Mouse (Mus musculus): ENCODE data around the gene Syne1.

Syne1 gene

GRCm38 (mm10) chr10:5295291-5295891 lies 255.9 kb downstream of the Syne1 start:
- DNase-seq (ENCODE audit: low read depth): no peak

DNA sequence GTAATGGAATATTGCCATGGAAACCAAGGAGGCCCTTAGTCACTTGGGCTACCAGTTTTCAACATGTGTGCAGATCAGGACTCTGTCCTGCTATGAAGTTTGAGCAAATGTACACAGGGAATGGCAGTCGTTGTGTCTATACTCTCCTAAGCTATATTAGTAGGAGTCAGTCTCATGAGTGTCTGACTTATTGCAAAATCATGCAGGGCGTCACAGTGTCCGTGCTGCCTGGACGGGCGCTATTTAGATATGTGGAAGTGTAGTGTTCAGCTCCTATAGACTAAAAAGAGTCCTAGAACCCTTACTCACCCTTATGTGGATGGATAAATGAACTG lies 261.7 kb downstream of the Syne1 start:
- no peak for DNase-seq (ENCODE audit: low read depth)

DNA sequence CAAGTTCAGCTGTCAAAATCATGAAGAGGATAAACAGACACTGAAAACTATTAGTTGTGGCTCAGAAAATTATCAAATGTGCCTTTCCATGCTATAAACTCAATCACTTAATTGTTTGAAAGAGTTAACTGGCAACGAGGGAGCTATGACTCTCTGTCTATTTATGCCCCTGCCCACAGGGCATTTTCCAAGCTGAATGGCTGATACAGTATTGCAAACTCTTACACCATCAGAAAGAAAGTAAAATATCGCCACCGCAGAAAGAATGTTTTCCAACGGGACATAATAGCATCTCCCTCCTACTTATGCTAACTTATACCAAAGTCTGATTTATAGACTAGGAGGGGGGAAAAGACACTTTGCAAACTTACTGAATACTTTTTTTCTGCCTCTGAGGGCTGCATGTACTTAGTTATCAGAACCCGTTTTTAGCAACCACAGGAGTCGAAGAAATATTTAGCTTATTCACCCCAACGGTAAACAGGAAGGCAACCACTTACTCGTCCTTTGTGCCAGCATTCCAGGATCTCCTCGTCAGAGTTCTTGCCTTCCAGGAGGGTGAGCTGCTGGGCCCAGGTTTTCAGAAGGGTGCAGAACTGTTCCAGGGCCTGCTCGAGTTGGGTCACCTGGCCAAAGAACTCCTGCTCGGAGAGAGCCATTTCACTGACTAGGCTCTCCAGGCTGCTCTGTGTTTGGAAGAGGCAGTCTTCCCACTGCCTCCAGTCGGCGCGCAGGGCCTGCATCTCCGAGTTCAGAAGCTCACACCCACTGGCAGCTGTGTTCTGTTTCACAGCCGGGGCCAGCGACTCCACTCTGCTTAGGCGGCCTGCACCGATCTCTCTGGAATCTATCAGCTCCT lies 262.3 kb downstream of the Syne1 start:
- DNase-seq (ENCODE audit: low read depth): no peak

DNA sequence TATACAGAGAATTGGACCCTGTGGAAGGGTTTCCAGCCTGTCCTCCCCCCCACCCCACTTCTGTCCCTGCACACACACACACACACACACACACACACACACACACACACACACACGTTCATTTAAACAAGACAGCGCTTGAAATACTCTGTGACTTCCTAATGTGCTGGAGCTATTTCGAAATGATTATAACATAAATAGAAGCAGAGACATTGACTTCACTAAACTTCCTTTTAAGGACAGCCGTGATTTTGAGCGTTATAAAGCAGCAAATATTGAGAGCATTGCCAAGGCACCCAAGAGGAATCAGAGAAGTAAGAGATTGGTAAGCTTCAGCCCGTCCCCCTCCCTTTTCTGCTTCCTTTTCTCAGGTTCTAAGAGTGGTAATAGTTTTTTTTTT lies 263.0 kb downstream of the Syne1 start:
- DNase-seq (ENCODE audit: low read depth): no peak

DNA sequence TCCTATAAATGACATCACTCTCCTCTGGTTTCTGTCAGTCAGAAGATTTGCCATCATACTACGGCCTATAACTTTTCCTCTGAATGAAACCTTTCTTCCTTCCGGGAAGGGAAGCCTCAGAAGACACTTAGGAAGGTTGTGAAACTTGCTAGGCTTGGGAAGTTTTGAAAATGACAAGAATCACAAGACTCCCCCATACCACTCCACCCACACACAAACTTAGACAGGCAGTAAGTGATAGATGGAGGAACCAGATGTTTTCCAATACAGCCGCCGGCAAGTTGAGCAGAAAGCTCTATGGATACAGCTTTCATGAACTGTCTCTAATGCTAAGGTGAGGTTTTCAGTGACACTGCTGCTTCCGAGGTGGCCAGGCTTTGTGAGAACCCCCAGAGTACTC lies 275.5 kb downstream of the Syne1 start:
- DNase-seq (ENCODE audit: low read depth): no peak

- DNase-seq (ENCODE audit: low read depth): no peak
Measured at GRCm38 (mm10) chr10:5270641-5271040, 280.6 kb downstream of the Syne1 start.

GRCm38 (mm10) chr10:5264418-5264817 lies 286.9 kb downstream of the Syne1 start:
- DNase-seq (ENCODE audit: low read depth): no peak

DNA sequence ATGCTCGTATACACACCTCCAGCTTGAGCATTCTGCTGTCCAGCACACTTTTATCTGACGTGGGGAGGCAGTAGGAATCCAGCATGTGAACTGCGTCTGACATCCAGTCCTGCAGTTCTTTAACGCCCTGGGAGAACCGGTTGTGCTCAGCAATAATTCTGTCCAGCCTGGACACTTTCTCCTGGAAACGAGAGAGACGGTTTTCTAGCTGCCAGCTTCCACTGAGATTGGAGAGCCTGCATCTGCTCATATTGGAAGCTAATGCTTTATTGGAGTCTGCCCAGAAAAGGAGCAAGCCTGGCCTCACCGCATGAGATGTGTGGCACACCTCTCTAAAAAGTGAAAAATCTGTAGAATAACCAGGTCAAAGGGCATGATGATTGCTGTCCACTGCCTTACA lies 288.6 kb downstream of the Syne1 start:
- DNase-seq (ENCODE audit: low read depth): no peak

DNA sequence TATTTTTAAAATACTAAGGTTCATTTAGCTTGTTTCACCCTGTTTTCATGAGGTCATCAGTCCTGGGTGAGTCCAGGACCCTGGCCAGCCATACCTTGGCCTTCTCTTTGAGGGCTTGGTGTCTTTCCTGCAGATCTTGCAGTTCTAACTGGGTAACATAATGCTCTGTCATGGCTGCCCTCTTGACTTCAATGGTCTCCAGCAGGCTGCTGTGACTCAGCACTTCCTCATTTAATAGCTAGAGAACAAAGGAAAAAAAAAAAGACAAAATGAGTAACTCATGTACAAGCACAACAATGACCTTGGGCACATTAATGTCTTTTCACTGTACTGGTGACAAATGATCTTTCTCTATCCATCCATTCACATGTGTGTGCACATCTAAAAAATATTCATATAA lies 294.6 kb downstream of the Syne1 start:
- DNase-seq (ENCODE audit: low read depth): no peak

DNA sequence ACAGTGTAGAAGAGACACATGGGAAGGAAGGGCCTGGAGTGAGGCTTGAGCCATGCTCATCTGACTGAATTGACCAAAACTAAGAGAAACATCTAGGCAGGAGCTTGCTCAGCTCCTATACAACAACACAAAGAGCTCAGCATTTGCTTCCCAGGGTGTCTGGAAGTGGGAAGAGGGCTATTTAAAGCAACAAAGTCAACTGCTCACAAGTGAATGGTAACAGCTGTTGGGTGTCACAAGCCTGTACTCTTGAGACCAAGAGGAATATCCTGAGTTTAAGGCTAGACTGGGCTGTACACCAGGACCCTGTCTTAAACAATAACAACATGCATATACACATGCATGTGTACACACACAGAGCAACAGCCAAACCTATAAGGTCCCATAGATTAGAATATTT lies 297.5 kb downstream of the Syne1 start:
- no peak for DNase-seq (ENCODE audit: low read depth)

GRCm38 (mm10) chr10:5250702-5251101 lies 300.6 kb downstream of the Syne1 start:
- no peak for DNase-seq (ENCODE audit: low read depth)

GRCm38 (mm10) chr10:5239680-5240079 lies 311.6 kb downstream of the Syne1 start:
- DNase-seq (ENCODE audit: low read depth): no peak

- no peak for DNase-seq (ENCODE audit: low read depth)
Measured at GRCm38 (mm10) chr10:5236926-5237325, 314.4 kb downstream of the Syne1 start.

DNA sequence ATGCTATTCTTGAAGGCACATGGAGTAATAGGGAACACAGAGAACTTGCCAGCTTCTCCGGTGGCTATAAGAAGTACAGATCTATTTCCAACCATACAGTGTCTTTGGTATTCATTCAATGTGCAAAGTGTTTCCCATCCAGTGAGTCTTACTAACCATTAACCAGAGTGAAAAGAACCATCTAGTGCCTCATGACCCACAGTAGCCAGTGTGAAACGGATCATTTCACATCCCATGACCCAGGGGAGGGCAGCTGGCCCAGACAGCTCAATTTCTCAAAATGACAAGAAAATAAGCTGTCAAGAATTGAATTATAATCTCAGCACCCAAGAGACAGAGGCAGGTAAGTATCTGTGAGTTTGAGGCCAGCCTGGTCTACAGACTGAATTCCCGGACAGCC lies 315.1 kb downstream of the Syne1 start:
- DNase-seq (ENCODE audit: low read depth): no peak

- DNase-seq (ENCODE audit: low read depth): no peak
Measured at GRCm38 (mm10) chr10:5234721-5235501, 316.4 kb downstream of the Syne1 start.

DNA sequence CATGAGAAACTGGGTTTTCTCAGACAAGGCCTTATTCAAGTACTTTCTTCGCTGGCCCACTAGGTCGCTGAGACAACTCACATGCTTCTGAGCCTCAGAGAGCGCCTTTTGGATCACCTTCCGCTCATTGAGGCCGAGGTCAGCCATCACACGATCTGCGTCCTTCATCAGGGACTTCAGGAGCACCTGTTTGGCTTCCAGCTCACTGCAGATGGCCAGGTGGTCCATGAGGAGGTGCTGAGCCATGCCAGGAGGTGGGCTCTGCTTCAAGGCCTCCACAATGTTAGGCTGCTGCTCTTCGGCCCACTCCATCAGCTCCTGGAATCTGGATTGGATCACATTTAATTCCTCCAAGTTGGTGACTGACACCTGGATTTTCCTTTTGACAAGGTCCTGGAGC lies 322.2 kb downstream of the Syne1 start:
- no peak for DNase-seq (ENCODE audit: low read depth)

DNA sequence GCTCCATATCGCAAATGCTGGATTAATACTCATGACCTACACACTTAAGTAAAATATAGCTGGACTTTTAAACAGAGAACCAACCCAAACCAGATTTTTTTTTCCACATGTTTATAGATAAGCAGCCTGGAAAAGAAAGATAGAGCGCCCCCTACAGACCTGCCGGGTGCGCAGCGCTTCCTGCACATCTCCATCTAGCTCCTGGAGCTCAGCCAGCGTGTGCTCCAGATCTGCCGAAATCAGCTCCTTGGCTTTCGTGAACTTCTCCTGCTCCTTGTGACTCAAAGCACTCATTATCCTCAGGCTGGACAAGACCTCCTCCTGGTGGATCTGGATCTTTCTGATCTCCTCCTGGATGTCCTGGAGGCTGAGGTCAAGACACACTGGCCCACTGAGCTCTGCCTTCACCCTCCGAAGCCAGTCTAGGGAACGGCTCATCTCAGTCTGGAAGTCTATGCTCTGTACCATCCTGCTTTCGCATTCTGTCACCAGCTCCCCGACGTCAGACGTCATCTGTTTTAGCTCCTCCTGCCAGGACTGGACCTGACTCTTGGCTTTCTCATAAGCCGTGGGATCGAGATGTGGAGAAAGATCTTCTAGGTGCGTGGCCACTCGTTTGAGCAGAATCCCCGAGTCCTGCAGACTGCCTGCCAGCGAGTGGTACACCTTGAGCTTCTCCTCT lies 323.7 kb downstream of the Syne1 start:
- DNase-seq (ENCODE audit: low read depth): no peak

GRCm38 (mm10) chr10:5215943-5216342 lies 335.3 kb downstream of the Syne1 start:
- DNase-seq (ENCODE audit: low read depth): no peak

DNA sequence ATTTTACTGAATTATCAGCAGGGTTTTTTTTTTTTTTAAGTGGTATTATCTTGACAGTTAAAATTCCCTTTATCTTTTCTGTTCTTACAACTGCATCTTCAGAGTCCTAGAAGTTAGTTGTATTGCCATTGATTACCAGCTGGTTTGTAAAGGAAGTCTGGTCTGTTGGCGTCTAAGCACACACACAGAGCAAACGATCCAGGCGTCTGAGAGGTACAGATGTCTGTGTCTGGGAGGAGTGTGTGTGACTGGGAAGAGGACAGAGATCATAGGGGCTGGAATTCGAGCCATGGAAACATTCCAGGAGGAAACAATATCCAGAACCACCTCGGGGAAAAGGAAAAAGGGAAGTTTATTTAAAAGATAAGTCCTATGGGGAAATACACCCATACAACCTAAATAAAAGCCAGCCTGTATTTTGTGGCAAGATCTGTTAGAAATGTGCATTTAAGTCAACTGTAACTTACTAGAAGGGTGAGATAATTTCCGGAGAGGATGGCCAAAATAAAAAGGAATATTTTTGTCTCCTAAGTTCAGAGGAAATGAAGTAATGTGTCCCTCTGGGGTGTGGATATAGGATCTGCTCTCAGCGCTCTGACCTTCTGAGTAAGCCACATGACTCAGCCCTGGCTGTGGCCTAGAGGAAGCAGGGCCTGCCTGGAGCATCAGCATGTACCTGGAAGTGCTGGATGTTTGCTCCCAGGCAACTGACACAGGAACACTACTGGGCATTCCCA lies 343.2 kb downstream of the Syne1 start:
- no peak for DNase-seq (ENCODE audit: low read depth)

DNA sequence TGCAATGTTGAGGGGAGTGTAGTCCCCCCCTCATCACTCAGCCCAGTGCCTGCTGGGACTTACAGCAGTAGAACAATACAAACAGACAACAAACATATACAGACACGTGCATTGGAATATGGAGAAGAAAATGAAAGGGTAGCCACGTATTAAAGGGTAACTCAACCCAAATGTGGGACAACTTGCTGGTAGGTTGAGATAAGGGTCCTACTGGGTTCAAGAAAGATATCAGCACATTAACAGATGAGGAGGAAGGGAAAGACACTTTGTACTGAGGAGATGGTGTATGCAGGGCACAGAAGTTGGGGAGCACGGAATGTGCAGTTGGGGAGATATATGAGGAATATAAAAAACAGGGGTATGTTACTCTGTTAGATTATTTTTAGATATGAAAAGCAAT lies 345.3 kb downstream of the Syne1 start:
- DNase-seq (ENCODE audit: low read depth): no peak

DNA sequence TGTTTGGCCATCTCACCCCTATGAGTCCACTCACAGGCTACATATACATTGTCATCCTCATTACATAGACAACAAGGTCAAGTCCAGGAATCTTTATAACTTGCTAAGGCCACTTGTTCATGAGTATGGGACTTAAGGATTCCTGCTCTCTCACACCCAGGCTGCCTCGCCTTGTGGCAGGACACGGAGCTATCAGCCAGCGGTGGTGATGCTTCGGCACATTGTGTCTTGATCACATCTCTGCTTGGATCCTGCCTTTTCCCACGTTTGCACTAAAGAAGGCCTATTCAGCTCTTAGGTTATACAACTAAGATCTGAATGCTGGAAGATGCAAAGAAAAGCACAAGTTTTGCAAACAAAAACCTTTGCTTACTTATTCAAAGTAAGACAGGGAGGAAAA lies 345.7 kb downstream of the Syne1 start:
- no peak for DNase-seq (ENCODE audit: low read depth)

DNA sequence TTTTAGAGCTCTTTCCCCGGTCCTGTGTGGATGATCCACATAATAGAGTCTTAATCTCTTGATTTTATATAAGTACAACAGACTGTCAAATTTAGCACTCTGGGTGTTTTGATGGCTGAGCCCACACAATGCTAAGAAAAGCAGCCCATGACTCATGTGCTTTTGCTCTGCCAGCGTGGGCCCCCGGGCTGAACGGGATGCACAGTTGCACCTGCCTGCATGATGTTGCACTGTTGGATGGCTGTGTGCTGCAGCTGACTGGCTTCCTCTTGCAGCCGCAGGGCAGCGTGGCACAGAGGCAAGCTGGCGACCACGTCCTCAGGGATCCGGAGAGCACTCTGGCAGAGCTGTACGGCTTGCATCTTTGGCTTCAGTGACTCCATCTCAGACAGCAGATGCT lies 347.4 kb downstream of the Syne1 start:
- no peak for DNase-seq (ENCODE audit: low read depth)

Measured in c-Kit-positive CD71-negative TER-119-negative erythroid progenitor cells, embryonic 14.5 days (primary cell).